Mouse (Mus musculus) cerebellum, adult 2 months (tissue): ENCODE measurements around the gene Kdm2a. TPM values are rescaled to one million over a fixed set of nuclear protein-coding genes. Genes with fewer than 3 reads are reported as not detected.
A peak's percentile ranks its signal among the peaks of the same experiment; 100 is the strongest.

ENCODE experiments used
- DNase-seq, 2 experiments: peaks; one replicate each; pipeline ENCODE4 v3.0.0; 2021
- H3K27ac ChIP-seq: fragments of 200-500 bp; 2 replicates; pipeline ENCODE4 v1.5.1; 2012; ENCODE audit warnings: low read length, control low read depth, inconsistent platforms; ENCODE audit not compliant: insufficient read depth
- H3K27me3 ChIP-seq: fragments of 200-500 bp; 2 replicates; pipeline ENCODE4 v1.6.1; 2012; ENCODE audit warnings: inconsistent platforms, mild to moderate bottlenecking, low read length, moderate library complexity; ENCODE audit not compliant: control insufficient read depth, insufficient read depth
- H3K4me1 ChIP-seq: fragments of 200-500 bp; 2 replicates; pipeline ENCODE4 v1.6.1; 2011; ENCODE audit warnings: low read length; ENCODE audit not compliant: control insufficient read depth, insufficient read depth
- H3K4me3 ChIP-seq: fragments of 200-500 bp; replicated peaks from 2 replicates; pipeline ENCODE3; 2011; ENCODE audit warnings: mild to moderate bottlenecking, low read depth, low read length, control low read depth; ENCODE audit not compliant: insufficient read depth
- CTCF ChIP-seq: fragments of 200-500 bp; IDR thresholded peaks from 2 replicates; pipeline ENCODE4 v1.5.1; 2011; ENCODE audit warnings: low read depth, mild to moderate bottlenecking, control low read depth, low read length, moderate library complexity, borderline replicate concordance; ENCODE audit not compliant: insufficient read depth
- POLR2A ChIP-seq: fragments of 200-500 bp; IDR thresholded peaks from 2 replicates; pipeline ENCODE4 v1.6.1; 2011; ENCODE audit warnings: low read length, control low read depth, borderline replicate concordance; ENCODE audit not compliant: insufficient read depth
- WGBS: fragments of 180-500 bp; shearing (Covaris S2); methylation state at CpG from one replicate; pipeline ENCODE4 v1.1.7; 2018; 5-methylcytosine and 5-hydroxymethylcytosine counted together
- polyA plus RNA-seq: library from polyadenylated mRNA; depleted of rRNA; stranded (reverse); fragments of >200 nt; gene quantifications from 2 replicates; pipeline ENCODE4 v1.2.3, GENCODE M21; 2012

Gene Kdm2a
- polyA plus RNA-seq, 1 experiment = 87.1 TPM

DNA sequence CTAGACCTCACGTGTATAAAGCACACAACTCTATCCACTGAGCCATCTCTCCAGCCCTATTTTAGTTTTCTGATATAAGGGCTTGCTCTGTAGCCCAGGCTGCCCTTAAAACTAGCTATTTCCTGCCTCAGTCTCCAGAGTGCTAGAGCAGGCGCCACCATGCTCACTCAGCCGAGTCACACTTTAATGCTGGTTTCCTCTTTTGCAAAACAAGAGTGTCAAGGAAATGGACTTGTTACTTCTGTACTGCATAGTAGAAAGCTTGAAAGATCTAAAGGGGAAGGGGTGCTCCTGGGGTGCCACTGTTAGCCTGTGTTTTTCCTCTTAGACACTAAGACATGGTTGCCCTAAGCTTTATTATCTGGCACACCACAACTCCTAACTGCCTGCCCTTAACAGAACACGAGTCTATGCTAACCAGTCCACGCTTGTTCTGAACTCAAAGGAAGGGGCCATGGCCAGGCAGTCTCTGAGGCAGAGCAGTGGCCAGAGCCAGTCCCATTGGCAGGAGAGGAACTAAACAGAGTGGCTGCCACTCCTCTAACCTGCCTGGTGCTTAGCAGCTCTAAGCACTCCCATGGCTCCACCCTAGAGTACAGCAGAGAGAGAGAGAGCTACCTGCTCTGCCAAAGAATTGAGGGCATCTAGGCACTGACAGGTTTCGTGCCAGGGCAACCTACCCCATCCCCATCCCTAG is 98.4 kb downstream of the Kdm2a start:
- Histone ChIP-seq H3K27ac (peak overlapping the region; percentile 42), H3K4me3 (no peak overlapping the region), H3K4me1 (peaks cover 80% of the 10 kb centered on the region), H3K27me3 (no peaks in the 10 kb centered on the region)
- TF ChIP-seq POLR2A (no peak), CTCF (no peak)
- no peak for DNase-seq
- 32% methylated on average over 6 of the region's 6 CpGs for WGBS

DNA sequence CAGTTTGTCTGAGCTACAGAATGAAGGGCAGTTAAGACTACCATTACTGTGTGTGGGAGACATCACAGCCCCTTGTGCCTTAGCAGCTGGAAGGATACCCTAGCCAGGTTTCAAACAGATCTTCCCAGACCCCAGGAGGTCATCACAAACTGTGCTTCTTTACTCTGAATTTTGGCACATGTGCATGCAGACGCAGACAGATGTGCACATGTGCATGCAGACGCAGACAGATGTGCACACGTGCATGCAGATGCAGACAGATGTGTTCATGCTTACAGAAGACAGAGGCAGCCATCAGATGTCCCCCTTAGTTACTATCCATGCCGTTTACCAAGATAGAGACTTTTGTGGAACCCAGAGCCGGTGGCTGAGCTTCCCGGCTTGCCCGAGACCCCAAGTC is 99.0 kb downstream of the Kdm2a start:
- peak overlapping the region; percentile 42; the same call in 1 of the 2 replicates for H3K27ac ChIP-seq

DNA sequence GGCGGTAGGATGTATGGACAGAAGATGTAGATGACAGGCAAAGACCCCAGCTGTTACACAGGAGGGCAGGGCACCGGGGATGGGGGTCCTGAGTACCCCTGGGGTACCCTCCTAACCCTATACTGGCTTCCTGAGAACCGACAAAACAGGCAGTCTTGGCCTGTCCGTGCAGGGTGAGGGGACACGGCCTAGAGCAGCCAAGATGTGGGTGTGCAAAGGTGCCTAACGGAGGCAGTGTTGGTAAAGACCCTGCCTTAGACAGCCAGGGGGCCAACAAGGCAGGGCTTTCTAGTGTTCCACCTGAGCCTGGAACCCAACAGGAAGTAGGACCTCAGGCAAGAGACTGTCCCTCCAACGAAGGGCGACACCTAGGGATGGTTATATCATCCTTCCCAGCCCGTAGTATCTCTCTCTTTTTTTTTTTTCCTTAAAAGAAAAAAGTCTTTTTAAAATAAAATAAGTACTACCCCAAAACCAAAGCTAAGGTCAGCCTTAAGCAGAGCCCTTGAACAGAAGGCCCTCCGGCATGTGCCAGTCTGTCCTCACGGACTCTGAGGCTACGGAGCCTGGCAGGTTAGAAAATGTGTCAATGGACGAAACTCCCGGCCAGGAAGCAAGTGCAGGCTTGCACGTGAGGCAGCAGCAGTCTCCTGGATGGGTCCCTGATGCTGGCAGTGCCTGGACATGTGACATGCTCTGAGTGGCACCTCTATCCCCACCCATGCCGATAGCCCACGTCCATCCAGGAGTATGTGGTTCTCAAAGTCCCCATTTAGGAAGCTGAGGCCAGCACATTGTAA is 99.6 kb downstream of the Kdm2a start:
- DNase-seq = peak in 1 of 2 experiments; percentile 49
- 30% methylated on average over 17 of the region's 17 CpGs for WGBS
- Histone ChIP-seq H3K27ac (peak overlapping the region; percentile 42), H3K4me3 (no peak overlapping the region), H3K27me3 (no peaks in the 10 kb centered on the region), H3K4me1 (peaks cover 84% of the 10 kb centered on the region)
- TF ChIP-seq CTCF = peak; percentile 32; the same call in 1 of the 2 replicates
- TF ChIP-seq POLR2A = no peak

More for the DNA sequence above, 99.0 kb downstream of the Kdm2a start:
- Histone ChIP-seq H3K4me1 (peaks cover 83% of the 10 kb centered on the region), H3K27me3 (no peaks in the 10 kb centered on the region), H3K4me3 (no peak overlapping the region)
- no peak for DNase-seq
- TF ChIP-seq CTCF = no peak
- TF ChIP-seq POLR2A = no peak
- WGBS = 81% methylated on average over 7 of the region's 7 CpGs

DNA sequence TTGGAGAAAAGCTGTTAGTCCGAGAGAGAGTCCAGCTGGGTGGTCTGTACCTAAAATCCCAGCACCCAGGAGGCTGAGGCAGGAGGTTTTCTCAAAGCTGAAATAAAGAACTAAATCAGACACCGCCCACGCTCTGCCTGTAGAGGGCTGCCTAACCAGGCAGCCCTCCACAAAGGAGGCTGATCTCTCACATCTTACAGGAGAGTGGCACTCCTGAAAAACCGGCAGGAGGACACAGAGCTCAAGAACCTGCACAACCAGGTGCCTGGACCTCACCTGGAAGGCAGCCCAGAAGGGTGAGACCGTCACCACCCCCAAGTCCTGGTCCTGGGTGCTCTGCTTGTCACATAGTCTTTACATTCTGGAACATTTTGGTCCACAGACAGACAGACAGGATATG is 100.2 kb downstream of the Kdm2a start:
- Histone ChIP-seq H3K4me1 (peaks cover 79% of the 10 kb centered on the region), H3K4me3 (no peak overlapping the region), H3K27me3 (no peaks in the 10 kb centered on the region), H3K27ac (peak overlapping the region; percentile 40)
- no peak for DNase-seq
- WGBS = 52% methylated on average over 5 of the region's 5 CpGs
- TF ChIP-seq POLR2A (no peak), CTCF (peak; percentile 6; the same call in 1 of the 2 replicates)

DNA sequence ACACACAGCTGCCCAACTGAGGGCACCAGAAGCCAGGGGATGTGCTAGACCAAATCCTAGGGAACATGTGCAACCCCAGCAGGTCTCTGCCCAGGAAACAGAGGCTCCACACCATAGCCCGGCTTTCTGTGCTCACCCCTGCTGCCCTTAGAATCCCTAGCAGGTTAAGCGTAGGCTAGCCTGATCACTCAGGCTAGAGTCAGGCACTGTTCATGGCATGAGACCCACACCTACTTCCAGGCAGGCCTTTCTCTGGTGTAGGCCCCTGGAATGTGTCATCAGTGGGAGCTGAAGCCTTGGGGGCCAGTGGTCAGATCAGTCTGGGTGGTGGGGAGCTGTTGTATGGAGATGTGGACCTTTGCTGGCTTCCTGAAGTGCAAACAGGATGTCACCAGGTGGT is 101.5 kb downstream of the Kdm2a start:
- DNase-seq = no peak
- Histone ChIP-seq H3K4me3 (no peak overlapping the region), H3K4me1 (peaks cover 68% of the 10 kb centered on the region), H3K27me3 (no peaks in the 10 kb centered on the region), H3K27ac (peak overlapping the region; percentile 48; the same call in 1 of the 2 replicates)
- no peak for TF ChIP-seq CTCF
- WGBS = 49% methylated on average over 2 of the region's 2 CpGs

DNA sequence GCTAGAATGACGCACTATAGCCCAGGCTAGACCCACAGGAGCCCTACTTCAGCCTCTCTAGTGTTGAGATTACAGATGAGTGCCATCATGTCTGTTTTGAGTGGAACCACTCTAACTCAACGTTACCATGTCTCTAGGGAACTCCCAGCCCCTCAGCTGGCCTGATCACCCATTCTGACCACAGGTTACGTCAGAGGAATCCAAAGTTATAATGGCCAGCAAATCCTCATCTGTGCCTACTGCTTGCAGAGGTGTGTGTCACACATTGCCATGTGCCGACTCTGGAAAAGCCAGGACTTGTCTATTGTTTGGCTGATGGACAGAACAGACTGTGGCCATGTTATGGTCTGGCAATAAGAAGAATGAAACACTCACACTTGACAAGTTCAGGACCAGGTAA is 102.7 kb downstream of the Kdm2a start:
- Histone ChIP-seq H3K4me3 (no peak overlapping the region), H3K4me1 (peaks cover 56% of the 10 kb centered on the region), H3K27ac (no peak overlapping the region), H3K27me3 (no peaks in the 10 kb centered on the region)
- 64% methylated on average over 4 of the region's 4 CpGs for WGBS
- DNase-seq = no peak
- no peak for TF ChIP-seq POLR2A
- TF ChIP-seq CTCF = no peak

DNA sequence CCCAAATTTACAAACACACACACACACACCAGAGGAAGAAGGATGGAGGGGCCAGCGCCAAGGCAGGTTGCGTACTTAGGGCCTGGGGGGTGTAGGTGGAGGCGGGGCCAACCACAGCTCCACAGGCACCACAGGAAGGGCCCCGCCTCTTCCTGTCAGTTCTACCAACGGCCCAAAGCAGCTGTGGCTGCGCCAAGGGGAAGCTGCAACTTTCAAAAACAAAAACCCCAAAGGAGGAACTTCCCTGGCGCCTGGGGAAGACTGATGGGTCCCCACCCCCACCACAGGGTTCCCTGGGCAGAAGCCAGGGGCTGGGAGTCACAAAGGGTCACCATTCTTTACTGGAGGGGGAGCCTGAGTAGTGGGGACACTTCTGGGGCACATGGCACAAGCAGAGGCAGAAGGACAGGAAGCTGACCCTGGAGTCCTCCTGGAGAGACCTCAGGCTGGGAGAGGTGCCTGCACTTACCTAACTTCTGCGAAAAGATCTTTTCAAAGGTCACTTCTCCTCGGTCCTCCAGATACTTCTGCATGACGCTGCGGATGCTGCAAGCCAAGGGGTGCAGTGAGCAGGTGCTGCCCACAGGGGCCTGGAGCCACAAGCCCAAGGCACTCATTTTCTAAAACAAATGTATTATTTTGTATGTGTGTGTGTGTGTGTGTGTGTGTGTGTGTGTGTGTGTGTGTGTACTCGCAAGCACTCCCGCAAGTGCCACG is 103.5 kb downstream of the Kdm2a start:
- Histone ChIP-seq H3K4me1 (peaks cover 47% of the 10 kb centered on the region), H3K4me3 (no peak overlapping the region), H3K27ac (no peak overlapping the region), H3K27me3 (no peaks in the 10 kb centered on the region)
- WGBS = 61% methylated on average over 14 of the region's 14 CpGs
- DNase-seq = no peak
- TF ChIP-seq CTCF = no peak
- TF ChIP-seq POLR2A = no peak
